Mouse (Mus musculus): Measurements from ENCODE around the gene Sox8. TPM values are rescaled to one million over a fixed set of nuclear protein-coding genes. Genes with fewer than 3 reads are reported as not detected.

Sox8 gene
- total and polyA plus RNA-seq, 3 experiments = not detected

DNA sequence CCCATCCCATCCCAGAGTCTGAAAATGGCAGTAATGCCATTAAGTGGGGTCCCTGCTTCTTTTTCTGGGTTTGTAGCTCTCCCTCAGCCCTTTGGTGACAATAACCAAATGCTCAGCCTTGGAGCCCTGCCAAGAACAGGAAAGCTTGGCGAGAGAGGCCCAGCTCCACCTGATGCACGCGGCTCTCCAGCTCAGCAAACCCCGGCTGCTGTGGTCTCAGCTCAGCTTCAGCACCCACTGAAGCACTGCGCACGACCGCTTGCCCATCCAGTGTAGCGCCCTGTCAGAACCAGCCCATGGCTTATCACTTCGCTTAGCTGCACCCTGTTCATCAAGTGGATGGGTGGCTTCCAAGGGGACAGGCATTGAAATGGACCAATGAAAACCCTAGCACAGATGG lies 39.7 kb upstream of the Sox8 start:
- Histone ChIP-seq H3K4me3 (ENCODE audit: control insufficient read depth in 1 of 2, insufficient read depth in 1 of 2, low read depth in 2 of 2, low read length in 2 of 2) (no peak overlapping the region), H3K9ac (ENCODE audit: control insufficient read depth, low read depth, low read length, poor library complexity, severe bottlenecking) (no peak overlapping the region), H3K27me3 (ENCODE audit: control insufficient read depth in 1 of 2, insufficient read depth in 2 of 2, low read length in 2 of 2) (no peaks in the 10 kb centered on the region), H3K9me3 (replicated peaks; ENCODE audit: insufficient read depth, low read length) (no peaks in the 10 kb centered on the region), H3K79me2 (ENCODE audit: control insufficient read depth, insufficient read depth, low read length, poor library complexity) (no peaks in the 10 kb centered on the region), H3K27ac (ENCODE audit: control insufficient read depth, low read depth, low read length) (no peak overlapping the region), H3K36me3 (ENCODE audit: control insufficient read depth in 1 of 2, insufficient read depth in 2 of 2, low read length in 2 of 2) (no peaks in the 10 kb centered on the region), H3K4me1 (ENCODE audit: control insufficient read depth in 1 of 2, insufficient read depth in 2 of 2, low read length in 2 of 2) (no peaks in the 10 kb centered on the region)
- TF ChIP-seq ZMIZ1 (IDR thresholded peaks at IDR 0.05; ENCODE audit: low read depth, low read length) (no peak), GATA1 (IDR thresholded peaks at IDR 0.05; ENCODE audit: low read depth, low read length) (no peak), USF2 (IDR thresholded peaks at IDR 0.05; ENCODE audit: borderline replicate concordance in 1 of 2, insufficient read depth in 1 of 2, low read depth in 1 of 2, low read length in 2 of 2) (no peak), JUND (IDR thresholded peaks at IDR 0.05; ENCODE audit: low read depth, low read length) (no peak), MXI1 (IDR thresholded peaks at IDR 0.05; ENCODE audit: low read depth, low read length) (no peak), POLR2AphosphoS5 (IDR thresholded peaks at IDR 0.05; ENCODE audit: borderline replicate concordance, low read depth, low read length) (no peak), EP300 (IDR thresholded peaks at IDR 0.05; ENCODE audit: low read depth in 1 of 2, low read length in 2 of 2) (no peak), MAX (IDR thresholded peaks at IDR 0.05; ENCODE audit: low read length) (no peak), KAT2A (conservative IDR thresholded peaks at IDR 0.05; ENCODE audit: low read depth, low read length) (no peak), POLR2A (IDR thresholded peaks at IDR 0.05; ENCODE audit: control insufficient read depth in 1 of 2, insufficient read depth in 1 of 2, low read depth in 1 of 2, low read length in 2 of 2, poor library complexity in 1 of 2) (no peak), MAZ (IDR thresholded peaks at IDR 0.05; ENCODE audit: low read depth, low read length) (no peak), RAD21 (IDR thresholded peaks at IDR 0.05; ENCODE audit: low read depth, low read length) (no peak)
- peak; percentile 15 for DNase-seq (ENCODE audit: low read depth, low spot score)

DNA sequence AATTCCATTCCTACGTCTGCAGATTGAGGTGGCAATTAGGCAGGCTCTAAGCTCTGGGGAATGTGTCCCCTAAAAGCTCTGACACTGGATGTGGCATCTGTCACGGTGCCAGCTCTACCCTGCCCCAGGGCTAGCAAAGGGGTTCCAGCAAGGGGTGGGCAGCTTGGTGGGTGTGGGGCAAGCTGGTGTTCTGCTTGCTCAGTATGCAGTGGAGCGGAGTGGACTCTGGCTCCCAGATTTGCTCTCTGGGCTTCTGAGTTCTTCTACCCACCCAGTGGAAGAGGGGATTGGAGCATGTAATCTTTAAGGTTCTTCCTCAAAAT lies 39.0 kb upstream of the Sox8 start:
- H3K4me3 ChIP-seq (ENCODE audit: control insufficient read depth in 1 of 2, insufficient read depth in 1 of 2, low read depth in 2 of 2, low read length in 2 of 2) = no peak overlapping the region
- no peak for DNase-seq (ENCODE audit: low read depth, low spot score)

DNA sequence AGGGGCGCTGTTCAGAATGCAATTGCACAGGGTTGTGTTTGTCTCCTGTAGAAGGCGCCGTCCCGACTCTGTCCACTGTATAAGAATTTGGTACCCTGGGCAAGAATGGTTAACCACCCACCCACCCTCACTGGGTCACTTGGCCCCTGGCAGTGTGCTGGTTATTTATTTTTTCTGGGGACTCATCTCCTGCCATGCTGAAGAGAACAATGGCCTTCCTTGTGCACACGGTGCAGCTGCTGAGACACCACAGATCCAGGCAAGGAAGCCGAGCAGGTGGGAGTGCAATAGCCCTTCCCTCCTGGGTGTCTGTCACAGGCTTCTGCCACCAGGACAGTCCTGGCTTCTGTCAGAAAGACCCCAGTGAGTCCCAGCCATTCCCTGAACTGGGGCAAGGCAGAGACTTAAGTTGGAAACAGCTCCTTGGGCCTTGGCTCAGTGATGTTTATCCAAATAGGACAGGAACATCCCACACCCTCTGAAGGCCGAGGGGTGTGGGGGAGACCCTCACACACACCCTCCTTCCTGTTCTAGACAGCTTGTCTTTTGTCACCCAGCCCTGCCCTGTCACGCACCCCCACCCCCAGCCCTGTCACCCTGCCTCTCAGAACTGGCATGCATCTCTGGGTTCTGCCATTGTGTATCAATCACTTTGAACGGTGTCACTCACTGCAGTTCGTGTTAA lies 38.5 kb upstream of the Sox8 start:
- no peaks in the 10 kb centered on the region for H3K4me1 ChIP-seq (ENCODE audit: control insufficient read depth in 1 of 2, insufficient read depth in 2 of 2, low read length in 2 of 2)
- H3K4me3 ChIP-seq (ENCODE audit: control insufficient read depth in 1 of 2, insufficient read depth in 1 of 2, low read depth in 2 of 2, low read length in 2 of 2) = no peak overlapping the region
- H3K36me3 ChIP-seq (ENCODE audit: control insufficient read depth in 1 of 2, insufficient read depth in 2 of 2, low read length in 2 of 2) = no peaks in the 10 kb centered on the region
- H3K79me2 ChIP-seq (ENCODE audit: control insufficient read depth, insufficient read depth, low read length, poor library complexity) = no peaks in the 10 kb centered on the region
- no peak overlapping the region for H3K27ac ChIP-seq (ENCODE audit: control insufficient read depth, low read depth, low read length)
- no peak overlapping the region for H3K9ac ChIP-seq (ENCODE audit: control insufficient read depth, low read depth, low read length, poor library complexity, severe bottlenecking)
- DNase-seq (ENCODE audit: low read depth, low spot score) = no peak
- no peaks in the 10 kb centered on the region for H3K27me3 ChIP-seq (ENCODE audit: control insufficient read depth in 1 of 2, insufficient read depth in 2 of 2, low read length in 2 of 2)
- no peak for TF ChIP-seq MXI1 (IDR thresholded peaks at IDR 0.05; ENCODE audit: low read depth, low read length)
- no peaks in the 10 kb centered on the region for H3K9me3 ChIP-seq (replicated peaks; ENCODE audit: insufficient read depth, low read length)

More for the DNA sequence above, 39.0 kb upstream of the Sox8 start:
- no peak overlapping the region for H3K9ac ChIP-seq (ENCODE audit: control insufficient read depth, low read depth, low read length, poor library complexity, severe bottlenecking)
- no peaks in the 10 kb centered on the region for H3K79me2 ChIP-seq (ENCODE audit: control insufficient read depth, insufficient read depth, low read length, poor library complexity)
- H3K4me1 ChIP-seq (ENCODE audit: control insufficient read depth in 1 of 2, insufficient read depth in 2 of 2, low read length in 2 of 2) = no peaks in the 10 kb centered on the region
- no peaks in the 10 kb centered on the region for H3K9me3 ChIP-seq (replicated peaks; ENCODE audit: insufficient read depth, low read length)
- H3K27ac ChIP-seq (ENCODE audit: control insufficient read depth, low read depth, low read length) = no peak overlapping the region
- TF ChIP-seq RAD21 (IDR thresholded peaks at IDR 0.05; ENCODE audit: low read depth, low read length) (no peak), MAFK (IDR thresholded peaks at IDR 0.05; ENCODE audit: borderline replicate concordance, low read depth, low read length) (no peak), CHD1 (IDR thresholded peaks at IDR 0.05; ENCODE audit: low read depth, low read length) (no peak), ZC3H11A (IDR thresholded peaks at IDR 0.05; ENCODE audit: low read depth, low read length) (no peak)
- H3K27me3 ChIP-seq (ENCODE audit: control insufficient read depth in 1 of 2, insufficient read depth in 2 of 2, low read length in 2 of 2) = no peaks in the 10 kb centered on the region
- H3K36me3 ChIP-seq (ENCODE audit: control insufficient read depth in 1 of 2, insufficient read depth in 2 of 2, low read length in 2 of 2) = no peaks in the 10 kb centered on the region
